Mouse (Mus musculus) ES-E14 (cell line): ENCODE measurements around the gene Dnah3.

Experiments
- CHD2 ChIP-seq: IDR thresholded peaks from 2 replicates; pipeline ENCODE4 v1.6.1; 2014; ENCODE audit warnings: mild to moderate bottlenecking, low read depth, low read length, inconsistent platforms
- MAFK ChIP-seq: IDR thresholded peaks from 2 replicates; pipeline ENCODE4 v1.6.1; 2014; ENCODE audit warnings: mild to moderate bottlenecking, low read depth, low read length, inconsistent platforms; ENCODE audit not compliant: insufficient read depth
- ZC3H11A ChIP-seq: IDR thresholded peaks from 2 replicates; pipeline ENCODE4 v1.6.1; 2012; ENCODE audit warnings: low read depth, mild to moderate bottlenecking, inconsistent platforms, low read length, borderline replicate concordance
- ZNF384 ChIP-seq: IDR thresholded peaks from 2 replicates; pipeline ENCODE4 v1.6.1; 2012; ENCODE audit warnings: low read depth, low read length, inconsistent platforms

DNA sequence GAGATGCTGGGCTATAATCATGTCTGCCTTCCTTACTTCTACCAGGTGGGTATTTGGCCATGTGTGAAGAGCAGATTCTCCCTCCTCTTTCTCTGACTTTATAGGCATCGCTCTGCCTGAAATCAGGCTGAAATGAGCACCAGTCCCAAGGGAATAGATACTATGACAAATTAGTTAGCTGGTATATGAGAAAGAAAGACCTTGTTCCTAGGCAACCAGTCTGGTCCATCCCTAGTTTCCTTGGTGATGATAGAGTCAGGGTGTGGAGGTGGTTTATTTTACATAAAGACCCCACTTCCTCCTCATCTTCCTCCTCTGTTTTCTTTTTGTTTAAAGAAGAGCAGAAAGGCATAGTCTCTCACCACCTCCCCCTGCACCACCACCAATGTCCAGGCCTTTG, 60.5 kb downstream of the Dnah3 start:
- no peak for TF ChIP-seq ZNF384
- TF ChIP-seq MAFK = no peak
- no peak for TF ChIP-seq CHD2
- no peak for TF ChIP-seq ZC3H11A
